Mouse (Mus musculus): ENCODE measurements around the gene Cldn19.

- TF ChIP-seq CTCF (IDR thresholded peaks at IDR 0.05; ENCODE audit: low read depth) (no peak), EP300 (IDR thresholded peaks at IDR 0.05; ENCODE audit: low read depth) (peak; percentile 56)
Measured at GRCm38 (mm10) chr4:119285336-119285735, 30.1 kb downstream of the Cldn19 start.
